Mouse (Mus musculus): ENCODE data around the gene Dzip1. TPM values are rescaled to one million over a fixed set of nuclear protein-coding genes. Genes with fewer than 3 reads are reported as not detected.

Gene Dzip1
- polyA plus RNA-seq, 1 experiment, result 47.2 TPM

- Histone ChIP-seq H3K4me3 (ENCODE audit: low read depth, low read length) (no peak overlapping the region), H3K4me1 (ENCODE audit: control insufficient read depth, insufficient read depth, low read length) (no peaks in the 10 kb centered on the region), H3K9ac (ENCODE audit: low read depth, poor library complexity, severe bottlenecking) (no peak overlapping the region), H3K27ac (ENCODE audit: insufficient read depth, low read length) (no peak overlapping the region), H3K36me3 (ENCODE audit: control insufficient read depth, insufficient read depth, low read length, poor library complexity, severe bottlenecking) (no peaks in the 10 kb centered on the region), H3K27me3 (ENCODE audit: control insufficient read depth, insufficient read depth, low read length, poor library complexity, severe bottlenecking) (no peaks in the 10 kb centered on the region), H3K9me3 (replicated peaks; ENCODE audit: control insufficient read depth, insufficient read depth, low read length, poor library complexity, severe bottlenecking) (no peaks in the 10 kb centered on the region)
- no peak for TF ChIP-seq POLR2A (IDR thresholded peaks at IDR 0.05; ENCODE audit: insufficient read depth, low read length)
- no peak for TF ChIP-seq CTCF (IDR thresholded peaks at IDR 0.05; ENCODE audit: low read depth, low read length)
- TF ChIP-seq EP300 (IDR thresholded peaks at IDR 0.05; ENCODE audit: insufficient read depth, low read depth, low read length), result no peak
Measured at GRCm38 (mm10) chr14:118846834-118847233, 78.4 kb downstream of the Dzip1 start.

- H3K9ac ChIP-seq (ENCODE audit: low read depth, poor library complexity, severe bottlenecking), result no peak overlapping the region
- H3K36me3 ChIP-seq (ENCODE audit: control insufficient read depth, insufficient read depth, low read length, poor library complexity, severe bottlenecking), result no peaks in the 10 kb centered on the region
- TF ChIP-seq CTCF (IDR thresholded peaks at IDR 0.05; ENCODE audit: low read depth, low read length) (no peak), POLR2A (IDR thresholded peaks at IDR 0.05; ENCODE audit: insufficient read depth, low read length) (no peak), EP300 (IDR thresholded peaks at IDR 0.05; ENCODE audit: insufficient read depth, low read depth, low read length) (no peak)
- no peaks in the 10 kb centered on the region for H3K9me3 ChIP-seq (replicated peaks; ENCODE audit: control insufficient read depth, insufficient read depth, low read length, poor library complexity, severe bottlenecking)
- no peak overlapping the region for H3K4me3 ChIP-seq (ENCODE audit: low read depth, low read length)
- H3K27me3 ChIP-seq (ENCODE audit: control insufficient read depth, insufficient read depth, low read length, poor library complexity, severe bottlenecking), result no peaks in the 10 kb centered on the region
- H3K4me1 ChIP-seq (ENCODE audit: control insufficient read depth, insufficient read depth, low read length), result no peaks in the 10 kb centered on the region
- H3K27ac ChIP-seq (ENCODE audit: insufficient read depth, low read length), result no peak overlapping the region
Measured at GRCm38 (mm10) chr14:118842353-118842752, 82.9 kb downstream of the Dzip1 start.

GRCm38 (mm10) chr14:118840027-118840426 is 85.2 kb downstream of the Dzip1 start:
- H3K9ac ChIP-seq (ENCODE audit: low read depth, poor library complexity, severe bottlenecking), result no peak overlapping the region
- TF ChIP-seq EP300 (IDR thresholded peaks at IDR 0.05; ENCODE audit: insufficient read depth, low read depth, low read length), result no peak
- TF ChIP-seq POLR2A (IDR thresholded peaks at IDR 0.05; ENCODE audit: insufficient read depth, low read length), result no peak
- no peak for TF ChIP-seq CTCF (IDR thresholded peaks at IDR 0.05; ENCODE audit: low read depth, low read length)
- H3K27ac ChIP-seq (ENCODE audit: insufficient read depth, low read length), result no peak overlapping the region
- H3K4me1 ChIP-seq (ENCODE audit: control insufficient read depth, insufficient read depth, low read length), result no peaks in the 10 kb centered on the region
- H3K4me3 ChIP-seq (ENCODE audit: low read depth, low read length), result no peak overlapping the region
- H3K27me3 ChIP-seq (ENCODE audit: control insufficient read depth, insufficient read depth, low read length, poor library complexity, severe bottlenecking), result no peaks in the 10 kb centered on the region
- no peaks in the 10 kb centered on the region for H3K9me3 ChIP-seq (replicated peaks; ENCODE audit: control insufficient read depth, insufficient read depth, low read length, poor library complexity, severe bottlenecking)
- no peaks in the 10 kb centered on the region for H3K36me3 ChIP-seq (ENCODE audit: control insufficient read depth, insufficient read depth, low read length, poor library complexity, severe bottlenecking)

GRCm38 (mm10) chr14:118839416-118839815 is 85.8 kb downstream of the Dzip1 start:
- no peak overlapping the region for H3K9ac ChIP-seq (ENCODE audit: low read depth, poor library complexity, severe bottlenecking)
- no peaks in the 10 kb centered on the region for H3K27me3 ChIP-seq (ENCODE audit: control insufficient read depth, insufficient read depth, low read length, poor library complexity, severe bottlenecking)
- H3K36me3 ChIP-seq (ENCODE audit: control insufficient read depth, insufficient read depth, low read length, poor library complexity, severe bottlenecking), result no peaks in the 10 kb centered on the region
- H3K4me1 ChIP-seq (ENCODE audit: control insufficient read depth, insufficient read depth, low read length), result no peaks in the 10 kb centered on the region
- TF ChIP-seq POLR2A (IDR thresholded peaks at IDR 0.05; ENCODE audit: insufficient read depth, low read length), result no peak
- TF ChIP-seq EP300 (IDR thresholded peaks at IDR 0.05; ENCODE audit: insufficient read depth, low read depth, low read length), result no peak
- no peak for TF ChIP-seq CTCF (IDR thresholded peaks at IDR 0.05; ENCODE audit: low read depth, low read length)
- no peaks in the 10 kb centered on the region for H3K9me3 ChIP-seq (replicated peaks; ENCODE audit: control insufficient read depth, insufficient read depth, low read length, poor library complexity, severe bottlenecking)
- no peak overlapping the region for H3K4me3 ChIP-seq (ENCODE audit: low read depth, low read length)
- H3K27ac ChIP-seq (ENCODE audit: insufficient read depth, low read length), result no peak overlapping the region

- H3K9ac ChIP-seq (ENCODE audit: low read depth, poor library complexity, severe bottlenecking), result no peak overlapping the region
- H3K27me3 ChIP-seq (ENCODE audit: control insufficient read depth, insufficient read depth, low read length, poor library complexity, severe bottlenecking), result no peaks in the 10 kb centered on the region
- TF ChIP-seq EP300 (IDR thresholded peaks at IDR 0.05; ENCODE audit: insufficient read depth, low read depth, low read length) (no peak), CTCF (IDR thresholded peaks at IDR 0.05; ENCODE audit: low read depth, low read length) (no peak), POLR2A (IDR thresholded peaks at IDR 0.05; ENCODE audit: insufficient read depth, low read length) (no peak)
- no peaks in the 10 kb centered on the region for H3K9me3 ChIP-seq (replicated peaks; ENCODE audit: control insufficient read depth, insufficient read depth, low read length, poor library complexity, severe bottlenecking)
- H3K36me3 ChIP-seq (ENCODE audit: control insufficient read depth, insufficient read depth, low read length, poor library complexity, severe bottlenecking), result no peaks in the 10 kb centered on the region
- no peak overlapping the region for H3K4me3 ChIP-seq (ENCODE audit: low read depth, low read length)
- no peak overlapping the region for H3K27ac ChIP-seq (ENCODE audit: insufficient read depth, low read length)
- no peaks in the 10 kb centered on the region for H3K4me1 ChIP-seq (ENCODE audit: control insufficient read depth, insufficient read depth, low read length)
Measured at GRCm38 (mm10) chr14:118838556-118839120, 86.6 kb downstream of the Dzip1 start.

GRCm38 (mm10) chr14:118836754-118837153 is 88.5 kb downstream of the Dzip1 start:
- Histone ChIP-seq H3K27ac (ENCODE audit: insufficient read depth, low read length) (no peak overlapping the region), H3K27me3 (ENCODE audit: control insufficient read depth, insufficient read depth, low read length, poor library complexity, severe bottlenecking) (no peaks in the 10 kb centered on the region), H3K4me3 (ENCODE audit: low read depth, low read length) (no peak overlapping the region), H3K9ac (ENCODE audit: low read depth, poor library complexity, severe bottlenecking) (no peak overlapping the region), H3K36me3 (ENCODE audit: control insufficient read depth, insufficient read depth, low read length, poor library complexity, severe bottlenecking) (no peaks in the 10 kb centered on the region), H3K4me1 (ENCODE audit: control insufficient read depth, insufficient read depth, low read length) (no peaks in the 10 kb centered on the region), H3K9me3 (replicated peaks; ENCODE audit: control insufficient read depth, insufficient read depth, low read length, poor library complexity, severe bottlenecking) (no peaks in the 10 kb centered on the region)
- TF ChIP-seq POLR2A (IDR thresholded peaks at IDR 0.05; ENCODE audit: insufficient read depth, low read length) (no peak), CTCF (IDR thresholded peaks at IDR 0.05; ENCODE audit: low read depth, low read length) (no peak), EP300 (IDR thresholded peaks at IDR 0.05; ENCODE audit: insufficient read depth, low read depth, low read length) (no peak)

All from ES-Bruce4 (cell line).